Mouse (Mus musculus): ENCODE results near the gene Atf6.

Gene Atf6

DNA sequence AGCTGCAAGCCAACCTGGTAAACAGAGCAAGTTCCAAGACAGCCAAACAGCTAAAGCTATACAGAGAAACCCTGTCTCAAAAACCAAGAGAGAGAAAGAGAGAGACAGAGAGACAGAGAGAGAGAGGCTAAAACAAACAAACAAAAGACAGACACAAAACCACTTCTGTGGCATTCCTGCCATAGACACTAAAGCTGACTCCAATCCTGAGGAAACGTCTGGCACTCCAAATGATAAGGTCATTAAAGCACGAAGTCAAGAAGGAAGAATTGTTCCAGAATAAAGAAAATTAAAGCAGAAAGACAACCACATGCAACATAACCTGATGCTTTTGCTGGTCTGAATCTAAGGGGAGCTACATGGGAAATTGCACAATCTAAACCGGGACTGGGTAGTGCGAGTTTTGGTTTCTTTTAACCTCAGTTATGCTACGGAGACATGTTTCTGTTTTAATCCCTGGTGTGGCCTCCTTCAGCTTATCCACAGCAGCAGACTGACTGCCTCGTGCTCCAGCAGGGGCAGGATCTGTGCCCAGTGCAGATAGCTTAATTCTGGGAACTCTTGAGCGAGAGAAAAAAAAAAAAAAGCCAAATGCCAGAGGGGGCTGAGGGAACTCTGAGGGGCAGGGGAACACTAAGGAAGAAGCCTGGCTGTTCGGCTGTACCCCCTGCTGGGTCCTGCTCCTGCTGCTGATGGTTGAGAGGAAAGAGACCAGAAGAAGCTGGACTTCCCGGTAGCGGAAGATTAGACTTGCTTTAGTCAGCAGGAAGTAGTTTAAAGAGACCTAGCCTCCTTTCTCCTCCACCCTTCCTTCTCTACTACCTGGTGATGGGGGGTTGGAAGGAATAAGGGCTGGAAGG lies 21.9 kb downstream of the Atf6 start:
- DNase-seq (ENCODE audit: low read depth, low spot score), result no peak

GRCm38 (mm10) chr1:170844380-170844779 lies 23.2 kb downstream of the Atf6 start:
- no peak for DNase-seq (ENCODE audit: low read depth, low spot score)

DNA sequence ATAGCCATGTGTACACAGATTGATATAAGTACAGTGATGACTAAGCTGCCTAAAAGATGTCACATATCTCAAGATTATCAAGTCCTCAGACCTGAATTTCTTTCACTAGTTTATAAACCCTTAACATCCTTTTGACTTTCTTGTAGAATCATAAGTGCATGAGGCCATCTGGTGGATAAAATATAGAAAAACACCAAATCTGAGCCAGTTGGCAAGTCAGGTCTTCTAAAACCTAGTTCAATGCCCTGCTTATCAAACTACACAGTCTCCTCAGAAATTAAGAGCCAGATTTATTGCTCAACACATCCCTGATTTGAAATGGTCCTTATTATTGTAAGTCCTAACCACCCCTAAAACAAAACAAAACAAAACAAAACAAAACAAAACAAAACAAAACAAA lies 27.9 kb downstream of the Atf6 start:
- peak; percentile 18 for DNase-seq (ENCODE audit: low read depth, low spot score)

- DNase-seq (ENCODE audit: low read depth, low spot score), result no peak
These were observed 32.8 kb downstream of the Atf6 start for GRCm38 (mm10) chr1:170834756-170835155.

DNA sequence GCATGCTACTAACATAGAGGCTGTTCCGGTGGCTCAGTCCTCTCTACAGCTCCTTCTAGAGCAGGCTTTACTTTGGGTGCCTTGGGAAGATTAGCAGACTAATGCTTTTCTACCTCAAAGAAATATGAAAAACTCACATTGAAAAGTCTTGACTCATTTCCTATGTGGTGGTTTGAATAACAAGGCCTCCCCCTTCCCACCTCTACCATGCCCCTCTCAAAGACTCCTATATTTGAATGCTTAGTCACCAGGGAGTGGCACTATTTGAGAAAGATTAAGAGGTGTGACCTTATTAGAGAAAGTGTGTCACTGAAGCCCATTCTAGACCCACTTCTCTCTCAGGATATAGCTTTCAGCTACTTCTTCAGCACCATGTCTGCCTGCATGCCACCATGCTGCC lies 37.8 kb downstream of the Atf6 start:
- no peak for DNase-seq (ENCODE audit: low read depth, low spot score)

- DNase-seq (ENCODE audit: low read depth, low spot score), result no peak
These were observed 38.2 kb downstream of the Atf6 start for GRCm38 (mm10) chr1:170829344-170829743.

- DNase-seq (ENCODE audit: low read depth, low spot score), result no peak
These were observed 47.3 kb downstream of the Atf6 start for GRCm38 (mm10) chr1:170820103-170820814.

GRCm38 (mm10) chr1:170815287-170816004 lies 52.1 kb downstream of the Atf6 start:
- DNase-seq (ENCODE audit: low read depth, low spot score), result no peak

DNA sequence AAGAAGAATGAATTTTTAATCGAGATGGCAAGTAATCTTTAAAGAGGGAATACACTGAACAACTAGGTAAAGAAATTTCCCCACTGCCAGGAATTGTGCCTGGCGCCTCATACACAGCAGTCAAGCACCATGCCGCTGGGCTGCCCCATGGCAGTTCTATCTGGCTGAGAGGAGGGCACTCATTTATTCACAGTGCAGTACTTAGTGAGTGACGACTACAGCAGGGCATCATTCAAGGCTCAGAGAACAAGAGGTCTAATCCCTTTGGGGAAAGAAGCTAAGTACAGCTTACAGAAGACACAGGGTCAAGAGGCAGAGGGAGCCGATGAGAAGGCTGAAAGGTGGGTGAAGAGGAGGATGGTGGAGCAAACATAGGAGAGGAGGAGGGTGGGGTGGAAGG lies 54.7 kb downstream of the Atf6 start:
- no peak for DNase-seq (ENCODE audit: low read depth, low spot score)

DNA sequence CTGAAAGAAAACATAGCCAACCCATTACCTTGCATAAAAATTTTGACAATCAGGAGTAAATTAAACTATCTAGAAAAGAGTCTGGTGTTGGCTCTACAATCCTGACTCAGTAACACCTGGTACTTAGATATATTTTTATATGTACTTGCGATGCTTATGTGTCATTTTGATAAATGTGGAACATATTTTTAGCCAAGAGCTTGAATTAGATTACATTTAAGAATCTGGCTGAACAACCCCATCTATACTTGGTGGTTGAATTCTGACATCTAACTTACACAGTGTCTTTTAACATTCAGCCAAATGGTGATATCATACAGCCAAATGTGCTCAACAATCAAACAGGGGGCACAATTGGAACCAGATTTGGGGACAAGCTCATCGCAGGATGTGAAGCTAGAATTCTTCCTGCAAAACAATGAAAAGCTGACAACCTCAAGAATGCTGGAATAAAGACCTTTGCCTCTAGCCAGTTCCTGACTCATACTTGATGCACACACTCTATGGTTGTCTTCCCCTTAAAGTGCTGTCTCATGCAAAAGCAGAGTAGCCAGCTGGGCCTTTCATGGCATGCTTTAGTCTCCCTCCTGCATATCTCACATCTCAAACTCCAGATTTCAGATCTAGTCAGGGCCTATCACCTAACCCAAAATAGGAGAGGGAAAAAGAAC lies 59.8 kb downstream of the Atf6 start:
- no peak for DNase-seq (ENCODE audit: low read depth, low spot score)

GRCm38 (mm10) chr1:170804721-170805120 lies 62.9 kb downstream of the Atf6 start:
- no peak for DNase-seq (ENCODE audit: low read depth, low spot score)

- DNase-seq (ENCODE audit: low read depth, low spot score), result no peak
These were observed 64.9 kb downstream of the Atf6 start for GRCm38 (mm10) chr1:170802669-170803068.

DNA sequence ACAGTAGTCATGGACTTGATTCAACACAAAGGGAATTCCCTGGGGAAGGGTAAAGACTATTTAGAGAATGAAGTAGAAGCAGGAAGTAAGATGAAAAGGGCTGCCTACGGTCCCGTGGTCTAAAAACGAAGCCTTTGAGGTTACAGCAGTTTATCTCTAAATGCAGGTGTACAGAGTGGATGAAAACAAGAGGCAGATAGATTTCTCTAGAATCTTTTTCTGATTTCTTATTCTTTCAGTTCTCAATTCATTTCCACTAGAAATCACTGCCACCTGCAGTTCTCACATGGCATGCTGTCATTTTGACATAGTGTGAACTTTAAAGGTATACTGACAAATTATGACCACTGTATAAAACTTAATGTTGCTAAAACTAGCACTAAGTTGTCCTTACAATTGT lies 66.9 kb downstream of the Atf6 start:
- no peak for DNase-seq (ENCODE audit: low read depth, low spot score)

DNA sequence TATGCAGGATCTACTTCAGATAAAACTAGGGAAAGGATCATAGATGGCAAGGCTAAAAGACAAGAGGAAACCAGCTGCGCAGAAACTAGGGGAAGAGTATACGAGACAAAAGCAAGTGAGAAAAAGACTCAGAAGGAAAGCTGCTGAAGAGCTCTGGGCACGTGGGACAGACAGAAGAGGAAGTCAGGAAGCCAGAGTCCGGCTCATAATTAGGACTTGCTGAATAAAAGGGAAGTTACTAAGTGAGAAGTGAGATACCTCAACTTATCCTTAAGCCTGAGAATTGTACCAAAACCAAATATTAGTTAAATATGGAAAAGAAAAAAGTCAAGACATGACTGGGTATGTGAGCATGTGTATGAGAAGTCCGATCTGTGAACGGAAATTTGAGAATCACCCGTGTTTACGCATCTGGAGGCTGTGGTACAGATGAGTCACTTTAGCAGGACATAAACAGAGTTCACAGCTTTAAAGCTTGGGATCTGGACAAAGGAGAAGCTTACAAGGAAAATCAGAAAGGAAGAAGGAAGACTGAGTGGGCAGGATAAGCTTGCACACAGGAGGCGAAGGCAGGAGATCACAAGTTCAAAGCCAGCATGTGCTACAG lies 71.7 kb downstream of the Atf6 start:
- DNase-seq (ENCODE audit: low read depth, low spot score), result no peak

GRCm38 (mm10) chr1:170791542-170791941 lies 76.0 kb downstream of the Atf6 start:
- DNase-seq (ENCODE audit: low read depth, low spot score), result peak; percentile 25

DNA sequence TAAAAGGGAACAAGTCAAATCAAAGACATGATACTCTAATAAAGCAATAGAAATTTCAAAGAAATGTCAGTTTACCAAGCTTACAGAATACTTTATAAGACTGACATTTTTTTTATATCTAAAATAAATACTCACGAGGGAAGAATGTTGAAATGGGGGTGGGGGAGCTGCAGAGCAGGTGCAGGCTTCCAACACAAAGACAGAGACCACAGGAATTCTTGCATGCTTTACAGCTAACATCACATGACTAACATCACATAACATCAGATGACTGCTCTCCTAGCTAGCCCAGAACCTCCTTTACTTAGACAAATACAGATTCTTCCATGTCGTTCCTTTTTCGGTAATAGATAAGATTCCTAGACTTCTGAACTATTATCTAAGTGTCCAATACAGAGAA lies 76.6 kb downstream of the Atf6 start:
- DNase-seq (ENCODE audit: low read depth, low spot score), result no peak

DNA sequence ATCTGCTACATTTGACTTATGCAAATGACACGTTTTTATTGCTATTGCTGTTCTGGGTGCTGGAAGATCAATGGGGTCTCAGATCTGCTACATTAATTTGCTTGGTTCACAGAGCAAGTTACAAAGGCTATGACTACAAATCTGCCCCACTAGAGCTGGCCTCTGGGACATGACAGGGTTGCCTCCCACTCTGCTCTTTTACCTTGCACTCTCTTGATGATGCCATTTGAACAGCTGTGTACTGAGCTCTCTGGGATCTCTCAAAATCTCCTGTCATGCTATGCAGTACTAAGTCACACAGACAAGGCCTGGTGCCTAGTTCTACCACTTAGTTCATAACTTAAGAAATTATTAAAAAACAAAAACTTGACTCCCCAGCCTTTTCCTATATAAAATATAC lies 79.9 kb downstream of the Atf6 start:
- DNase-seq (ENCODE audit: low read depth, low spot score), result no peak

DNA sequence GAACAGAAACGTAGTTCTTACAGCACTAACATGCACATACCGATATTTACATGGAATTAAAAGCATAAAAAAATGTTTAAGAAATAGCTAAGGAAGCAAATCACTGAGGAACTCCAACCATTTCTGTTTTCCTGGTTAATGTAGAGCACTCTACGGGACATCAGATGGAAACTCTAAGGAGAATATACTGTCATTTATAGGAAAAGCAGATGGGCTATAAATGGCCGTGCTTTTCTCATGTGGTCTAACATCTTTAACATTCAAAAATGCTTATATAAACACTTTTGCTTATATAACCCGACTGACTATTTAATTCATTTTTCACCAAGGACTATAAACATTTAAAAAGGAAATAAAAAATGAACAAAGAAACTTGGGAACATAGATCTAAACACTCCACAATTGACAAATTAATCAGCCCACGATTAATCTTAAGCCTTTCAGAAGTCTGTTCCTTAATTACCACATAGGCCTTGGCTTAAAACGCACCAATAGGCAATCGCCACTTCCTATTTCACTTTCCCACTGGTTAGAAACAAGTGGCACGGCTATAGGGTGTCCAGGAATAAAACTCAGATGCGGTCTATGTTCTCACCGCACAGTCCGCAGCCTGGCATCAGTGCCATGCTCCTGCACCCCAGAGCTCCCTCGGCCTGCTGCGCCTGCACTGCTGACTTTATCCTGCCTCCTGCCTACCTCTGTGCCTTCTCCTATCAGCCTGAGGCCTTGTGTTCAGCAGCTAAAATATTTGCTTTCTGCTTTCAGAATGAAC lies 80.8 kb downstream of the Atf6 start:
- DNase-seq (ENCODE audit: low read depth, low spot score), result no peak

DNA sequence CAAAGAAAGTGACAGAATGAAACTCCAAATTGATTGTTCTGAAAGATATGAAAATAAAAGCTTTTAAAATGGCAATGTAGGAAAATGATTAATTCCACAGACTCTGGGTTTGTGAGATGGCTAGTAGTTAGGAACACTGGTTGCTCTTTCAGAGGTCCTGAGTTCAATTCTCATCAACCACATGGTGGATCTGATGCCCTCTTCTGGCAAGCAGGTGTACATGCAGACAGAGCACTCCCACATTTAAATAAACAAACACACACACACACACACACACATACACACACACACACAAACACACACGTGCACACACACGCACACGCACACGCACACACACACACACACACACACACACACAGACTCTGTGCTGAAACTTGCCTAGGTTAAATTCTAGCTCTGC lies 89.9 kb downstream of the Atf6 start:
- DNase-seq (ENCODE audit: low read depth, low spot score), result no peak

DNA sequence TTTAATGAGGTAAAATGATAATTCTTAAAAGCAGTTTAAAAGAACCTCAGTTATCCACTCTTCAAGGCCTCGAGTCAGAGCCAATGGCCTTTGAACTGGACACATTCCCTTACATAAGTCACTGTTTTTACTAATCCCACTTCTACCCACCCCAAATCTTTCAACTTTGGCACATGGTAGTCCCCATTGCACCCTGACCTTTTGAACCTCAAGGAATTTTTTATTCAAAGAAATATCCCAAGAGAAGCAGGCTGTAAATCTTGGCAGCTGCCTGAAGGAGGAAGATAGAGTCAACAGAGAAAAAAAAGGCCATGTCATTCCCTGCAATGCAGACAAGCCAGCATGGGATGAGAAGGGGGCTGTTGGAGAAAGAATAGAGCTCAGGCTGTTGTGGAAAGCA lies 93.1 kb downstream of the Atf6 start:
- DNase-seq (ENCODE audit: low read depth, low spot score), result no peak

DNA sequence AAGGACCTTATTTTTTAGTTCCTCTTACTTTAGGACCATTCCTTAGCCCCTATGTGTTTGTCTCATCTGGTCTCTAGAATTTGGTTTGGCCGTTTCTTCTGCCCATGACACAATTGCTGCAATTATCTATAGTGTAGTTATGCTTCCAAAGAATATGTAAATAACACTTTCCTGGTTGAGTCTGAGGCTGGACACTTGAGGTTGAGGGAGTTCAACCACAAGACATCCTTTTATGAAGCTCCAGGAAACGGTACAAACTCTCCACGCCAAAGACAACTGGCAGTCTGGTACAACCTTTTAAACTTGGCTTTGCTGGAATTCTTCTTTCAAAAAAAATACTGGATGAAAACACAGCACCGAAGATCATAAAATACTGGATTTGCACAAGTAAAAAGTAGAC lies 94.1 kb downstream of the Atf6 start:
- DNase-seq (ENCODE audit: low read depth, low spot score), result no peak

Measured in retina, adult 2 months (tissue).